Mouse (Mus musculus) midbrain, embryonic 16.5 days (tissue): ENCODE measurements around the gene Rab6a. TPM values are rescaled to one million over a fixed set of nuclear protein-coding genes. Genes with fewer than 3 reads are reported as not detected.

ENCODE experiments used
- ATAC-seq: fragments of 200-750 bp; cut with Nextera tagmentation; 2 replicates; pipeline ENCODE4 v1.8.0; 2017; ENCODE audit warnings: moderate TSS enrichment
- H3K27ac ChIP-seq: fragments of 300-500 bp; sonication (generic); 2 replicates; pipeline ENCODE4 v1.5.1; 2014; ENCODE audit warnings: mild to moderate bottlenecking, low read length, mixed read lengths
- H3K27me3 ChIP-seq: fragments of 300-500 bp; sonication (generic); 2 replicates; pipeline ENCODE4 v1.6.1; 2014; ENCODE audit warnings: low read depth, low read length, mixed read lengths; ENCODE audit not compliant: control insufficient read depth, insufficient read depth
- H3K36me3 ChIP-seq: fragments of 300-500 bp; sonication (generic); 2 replicates; pipeline ENCODE4 v1.6.1; 2014; ENCODE audit warnings: mild to moderate bottlenecking, low read length, moderate library complexity, mixed read lengths; ENCODE audit not compliant: control insufficient read depth, insufficient read depth
- H3K4me1 ChIP-seq: fragments of 300-500 bp; sonication (generic); 2 replicates; pipeline ENCODE4 v1.6.1; 2014; ENCODE audit warnings: mild to moderate bottlenecking, low read length, mixed read lengths; ENCODE audit not compliant: control insufficient read depth, insufficient read depth
- H3K4me2 ChIP-seq: fragments of 300-500 bp; sonication (generic); 2 replicates; pipeline ENCODE4 v1.6.1; 2014; ENCODE audit warnings: mild to moderate bottlenecking, low read length, mixed read lengths
- H3K4me3 ChIP-seq: fragments of 300-500 bp; sonication (generic); 2 replicates; pipeline ENCODE4 v1.5.1; 2014; ENCODE audit warnings: low read depth, mild to moderate bottlenecking, low read length, moderate library complexity, mixed read lengths
- H3K9ac ChIP-seq: fragments of 300-500 bp; sonication (generic); 2 replicates; pipeline ENCODE4 v1.6.1; 2014; ENCODE audit warnings: low read depth, low read length, mixed read lengths
- H3K9me3 ChIP-seq: fragments of 300-500 bp; sonication (generic); replicated peaks from 2 replicates; pipeline ENCODE4 v1.6.1; 2014; ENCODE audit warnings: mild to moderate bottlenecking, low read length, mixed read lengths; ENCODE audit not compliant: control insufficient read depth, poor library complexity, severe bottlenecking
- WGBS: fragments of 180-500 bp; shearing (Covaris S2); extraction: QIAGEN DNeasy Blood & Tissue Kit; methylation state at CpG from one replicate; pipeline ENCODE4 v1.1.7; 2014; 5-methylcytosine and 5-hydroxymethylcytosine counted together
- polyA plus RNA-seq: library from polyadenylated mRNA; unstranded; fragments of >200 nt; fragmentation: Nextera tagmentation; extraction: Ambion mirVana; gene quantifications from 2 replicates; pipeline ENCODE4 v1.2.1, GENCODE M21; 2015

The Rab6a gene
- polyA plus RNA-seq, 1 experiment from 2014 or later: 294 TPM

- Histone ChIP-seq H3K27ac (no peak overlapping the region), H3K4me1 (peaks cover 9% of the 10 kb centered on the region), H3K9ac (no peak overlapping the region), H3K4me3 (no peak overlapping the region), H3K36me3 (no peaks in the 10 kb centered on the region), H3K9me3 (no peaks in the 10 kb centered on the region), H3K27me3 (no peaks in the 10 kb centered on the region), H3K4me2 (no peak overlapping the region)
- ATAC-seq: no peak
- WGBS: 64% methylated on average over 2 of the region's 2 CpGs
Observed at GRCm38 (mm10) chr7:100578794-100579193, 28.4 kb upstream of the Rab6a start.

- H3K9me3 ChIP-seq: no peaks in the 10 kb centered on the region
- no peak for ATAC-seq
- no peaks in the 10 kb centered on the region for H3K27me3 ChIP-seq
- no peaks in the 10 kb centered on the region for H3K36me3 ChIP-seq
- peak overlapping the region; percentile 58 for H3K4me2 ChIP-seq
- H3K4me1 ChIP-seq: peaks cover 9% of the 10 kb centered on the region
- peak overlapping the region; percentile 93 for H3K27ac ChIP-seq
- WGBS: 35% methylated on average over 7 of the region's 7 CpGs
- H3K9ac ChIP-seq: peak overlapping the region; percentile 77
- peak overlapping the region; percentile 49 for H3K4me3 ChIP-seq
Observed at GRCm38 (mm10) chr7:100582235-100582634, 25.0 kb upstream of the Rab6a start.

- peak; percentile 94 for ATAC-seq
- H3K4me3 ChIP-seq: peak overlapping the region; percentile 49
- H3K4me1 ChIP-seq: peaks cover 9% of the 10 kb centered on the region
- H3K9me3 ChIP-seq: no peaks in the 10 kb centered on the region
- 0% methylated on average over 31 of the region's 31 CpGs for WGBS
- peak overlapping the region; percentile 77 for H3K9ac ChIP-seq
- H3K27me3 ChIP-seq: no peaks in the 10 kb centered on the region
- H3K27ac ChIP-seq: peak overlapping the region; percentile 93
- H3K4me2 ChIP-seq: peak overlapping the region; percentile 58
- H3K36me3 ChIP-seq: no peaks in the 10 kb centered on the region
Observed at GRCm38 (mm10) chr7:100582727-100583236, 24.4 kb upstream of the Rab6a start.

GRCm38 (mm10) chr7:100589816-100590215 lies 17.4 kb upstream of the Rab6a start:
- no peak overlapping the region for H3K9ac ChIP-seq

GRCm38 (mm10) chr7:100590504-100590844 lies 16.7 kb upstream of the Rab6a start:
- Histone ChIP-seq H3K27ac (peak overlapping the region; percentile 93), H3K4me1 (peaks cover 3% of the 10 kb centered on the region), H3K4me2 (peak overlapping the region; percentile 65), H3K27me3 (no peaks in the 10 kb centered on the region), H3K36me3 (no peaks in the 10 kb centered on the region), H3K4me3 (peak overlapping the region; percentile 55), H3K9ac (peak overlapping the region; percentile 73), H3K9me3 (no peaks in the 10 kb centered on the region)
- WGBS: 42% methylated on average over 7 of the region's 7 CpGs
- no peak for ATAC-seq

More at GRCm38 (mm10) chr7:100589816-100590215, 17.4 kb upstream of the Rab6a start:
- Histone ChIP-seq H3K4me2 (no peak overlapping the region), H3K9me3 (no peaks in the 10 kb centered on the region), H3K27ac (no peak overlapping the region), H3K4me3 (no peak overlapping the region), H3K27me3 (no peaks in the 10 kb centered on the region), H3K4me1 (peaks cover 3% of the 10 kb centered on the region), H3K36me3 (no peaks in the 10 kb centered on the region)
- ATAC-seq: no peak
- 70% methylated on average over 1 of the region's 1 CpGs for WGBS

- under 1% methylated on average over 17 of the region's 20 CpGs for WGBS
- ATAC-seq: peak; percentile 97
- Histone ChIP-seq H3K36me3 (no peaks in the 10 kb centered on the region), H3K4me1 (peaks cover 3% of the 10 kb centered on the region), H3K27ac (peak overlapping the region; percentile 93), H3K4me2 (peak overlapping the region; percentile 65), H3K9ac (peak overlapping the region; percentile 73), H3K27me3 (no peaks in the 10 kb centered on the region), H3K9me3 (no peaks in the 10 kb centered on the region), H3K4me3 (peak overlapping the region; percentile 55)
Observed at GRCm38 (mm10) chr7:100590845-100591521, 16.2 kb upstream of the Rab6a start.

- Histone ChIP-seq H3K4me3 (peak overlapping the region; percentile 55), H3K9ac (peak overlapping the region; percentile 73), H3K27ac (peak overlapping the region; percentile 93), H3K4me1 (peaks cover 3% of the 10 kb centered on the region), H3K4me2 (peak overlapping the region; percentile 65), H3K36me3 (no peaks in the 10 kb centered on the region), H3K9me3 (no peaks in the 10 kb centered on the region), H3K27me3 (no peaks in the 10 kb centered on the region)
- 5% methylated on average over 2 of the region's 2 CpGs for WGBS
- ATAC-seq: no peak
Observed at GRCm38 (mm10) chr7:100591522-100591852, 15.7 kb upstream of the Rab6a start.

GRCm38 (mm10) chr7:100593349-100593748 lies 13.9 kb upstream of the Rab6a start:
- Histone ChIP-seq H3K9me3 (no peaks in the 10 kb centered on the region), H3K4me2 (no peak overlapping the region), H3K27me3 (no peaks in the 10 kb centered on the region), H3K36me3 (no peaks in the 10 kb centered on the region), H3K27ac (no peak overlapping the region), H3K9ac (no peak overlapping the region), H3K4me1 (peaks cover 3% of the 10 kb centered on the region), H3K4me3 (no peak overlapping the region)
- no peak for ATAC-seq

GRCm38 (mm10) chr7:100600211-100600610 lies 7.0 kb upstream of the Rab6a start:
- H3K4me2 ChIP-seq: no peak overlapping the region
- no peaks in the 10 kb centered on the region for H3K4me1 ChIP-seq
- no peaks in the 10 kb centered on the region; the same call in 1 of the 2 replicates for H3K27me3 ChIP-seq
- WGBS: 86% methylated on average over 5 of the region's 5 CpGs
- H3K27ac ChIP-seq: no peak overlapping the region
- H3K4me3 ChIP-seq: no peak overlapping the region
- H3K9me3 ChIP-seq: no peaks in the 10 kb centered on the region
- no peak overlapping the region for H3K9ac ChIP-seq
- no peaks in the 10 kb centered on the region for H3K36me3 ChIP-seq
- no peak for ATAC-seq
